Mouse (Mus musculus) adrenal gland, postnatal 4 days (tissue): ENCODE data around the gene Luzp1. TPM values are rescaled to one million over a fixed set of nuclear protein-coding genes. Genes with fewer than 3 reads are reported as not detected.

Experiments used
- DNase-seq, 2 experiments: peaks; one replicate each; pipeline ENCODE4 v3.0.0; 2021 to 2022; ENCODE audit warnings: low spot score in 2 of 2, mixed read lengths in 2 of 2
- long read RNA-seq, 2 experiments: library from polyadenylated mRNA; stranded (forward); transcript quantifications; one replicate each; pipeline ENCODE4 v2.0.0; 2021
- total RNA-seq, 2 experiments: library from RNA; stranded (reverse); gene quantifications; 2 replicates each; pipeline ENCODE4 v1.2.3; 2021

Luzp1 gene
- total RNA-seq, result 10 to 100 TPM; 35.7 to 39.8 TPM
- long read RNA-seq, experiment 1, partial matches to known transcripts, result 0 of 3 reads
- long read RNA-seq, experiment 1, other reads (novel, unspliced or antisense), result 3 of 3 reads
- long read RNA-seq, experiment 2, full-length matches to known transcripts, result 3 of 17 reads
- long read RNA-seq, experiment 2, partial matches to known transcripts, result 13 of 17 reads
- long read RNA-seq, experiment 2, other reads (novel, unspliced or antisense), result 1 of 17 reads

DNA sequence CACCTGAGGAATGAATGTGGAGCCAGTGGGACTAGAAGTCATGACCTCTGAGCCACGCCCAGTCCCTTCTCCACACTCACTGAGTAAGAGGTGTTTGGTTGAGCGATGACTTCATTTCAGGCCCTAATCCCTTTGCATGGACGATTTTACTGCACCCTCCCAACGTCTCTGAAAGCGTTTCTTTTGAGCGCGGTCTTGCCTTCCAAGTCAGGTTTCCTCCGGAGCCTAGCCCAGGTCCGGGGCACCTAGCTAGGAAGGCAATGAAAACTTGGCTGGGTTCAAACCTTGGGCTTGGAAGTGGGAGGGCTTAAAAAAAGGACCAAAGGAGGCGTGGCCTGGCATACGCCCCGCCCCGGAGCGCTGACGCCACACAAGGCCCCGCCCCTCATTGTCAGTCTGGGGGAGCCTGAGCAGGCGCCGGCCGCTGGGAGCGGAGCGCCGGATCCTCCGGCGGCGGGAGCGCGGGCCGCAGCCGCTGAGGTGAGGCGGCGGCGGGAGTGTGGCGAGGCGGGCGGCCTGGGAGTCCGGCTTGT, at the start of gene Luzp1:
Gene Luzp1 (plus strand): TSS at position 391 of the 533 bp plus-strand sequence.
- peak; percentile 85 to 89 for DNase-seq

DNA sequence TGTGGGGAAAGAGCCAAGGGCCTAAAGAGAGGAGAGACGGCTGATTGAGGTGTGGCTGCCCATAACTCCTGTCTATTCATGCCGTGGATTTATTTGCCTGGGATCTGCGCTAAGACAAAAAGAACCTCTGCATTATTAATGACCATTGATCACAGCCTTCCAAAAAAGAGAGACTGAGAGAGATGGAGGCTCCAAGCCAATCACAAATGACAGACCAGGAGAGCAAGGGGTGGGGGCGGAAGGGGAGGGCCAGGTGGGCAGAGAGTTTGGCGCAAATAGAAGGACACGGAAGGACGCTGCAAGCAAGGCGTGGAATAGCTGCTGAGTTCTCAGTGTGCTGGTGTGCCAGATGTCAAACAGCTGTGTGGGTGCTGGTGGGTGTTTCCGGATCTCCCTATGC, 46.3 kb upstream of the Luzp1 start, which contains the start of gene Htr1d:
Gene Htr1d (plus strand): TSS at position 301 of the 400 bp plus-strand sequence.
- DNase-seq, result no peak

DNA sequence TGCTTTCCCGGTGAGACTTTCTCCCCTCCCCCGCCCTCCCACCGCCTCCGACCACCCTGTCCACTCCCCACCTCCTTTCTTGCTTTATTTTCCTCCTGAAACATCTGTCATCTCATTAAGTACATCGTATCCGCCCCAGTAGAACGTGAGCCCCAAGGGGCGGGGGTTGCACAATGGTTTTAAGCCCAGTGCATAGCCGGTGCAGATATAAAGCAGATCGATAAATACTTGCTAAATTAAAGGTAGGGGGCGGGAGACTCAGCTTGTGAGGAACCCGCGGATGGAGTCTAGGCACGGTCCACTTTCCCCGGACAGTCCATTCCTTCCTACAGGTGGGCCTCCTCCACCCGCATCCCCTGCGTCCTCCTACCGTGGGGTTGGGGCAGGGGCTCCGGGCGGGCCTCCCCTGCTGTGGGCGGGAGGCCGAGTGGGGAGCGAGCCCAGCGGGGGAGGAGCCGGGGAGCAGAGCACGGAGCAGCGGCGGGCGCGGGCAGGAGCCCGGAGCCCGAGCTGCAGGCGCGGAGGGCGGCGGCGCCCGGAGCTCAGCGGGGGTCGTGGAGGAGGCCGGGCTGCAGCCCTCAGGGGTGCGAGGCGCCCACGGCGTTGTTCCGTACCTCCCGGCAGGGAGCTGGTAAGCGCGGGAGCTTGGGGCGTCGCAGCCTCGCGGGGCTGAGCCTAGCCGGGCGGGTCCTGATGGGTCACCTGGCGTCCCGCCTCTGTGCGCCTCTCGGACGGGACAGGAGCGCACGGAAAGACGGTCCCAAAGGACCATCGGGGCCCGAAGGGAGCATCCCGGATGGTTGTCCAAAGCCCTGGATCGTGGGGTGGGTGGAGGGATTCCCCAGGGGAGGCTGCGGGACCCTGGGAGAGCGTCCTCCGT, 45.2 kb upstream of the Luzp1 start:
- DNase-seq, result no peak

DNA sequence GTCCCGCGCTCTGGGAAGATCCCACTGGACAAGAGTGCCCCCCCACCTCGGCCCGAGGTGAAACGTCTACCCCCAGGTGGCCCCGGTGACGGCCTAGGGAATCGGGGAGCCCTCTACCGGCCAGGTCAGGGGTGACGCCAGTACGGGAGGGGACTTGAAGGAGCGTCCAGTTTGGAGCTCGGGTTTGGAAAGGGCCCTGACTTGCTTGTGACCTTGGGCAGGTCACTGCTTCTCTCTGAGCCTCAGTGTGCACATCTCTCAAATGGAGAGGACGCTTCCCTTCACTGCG, 44.6 kb upstream of the Luzp1 start:
- no peak for DNase-seq

DNA sequence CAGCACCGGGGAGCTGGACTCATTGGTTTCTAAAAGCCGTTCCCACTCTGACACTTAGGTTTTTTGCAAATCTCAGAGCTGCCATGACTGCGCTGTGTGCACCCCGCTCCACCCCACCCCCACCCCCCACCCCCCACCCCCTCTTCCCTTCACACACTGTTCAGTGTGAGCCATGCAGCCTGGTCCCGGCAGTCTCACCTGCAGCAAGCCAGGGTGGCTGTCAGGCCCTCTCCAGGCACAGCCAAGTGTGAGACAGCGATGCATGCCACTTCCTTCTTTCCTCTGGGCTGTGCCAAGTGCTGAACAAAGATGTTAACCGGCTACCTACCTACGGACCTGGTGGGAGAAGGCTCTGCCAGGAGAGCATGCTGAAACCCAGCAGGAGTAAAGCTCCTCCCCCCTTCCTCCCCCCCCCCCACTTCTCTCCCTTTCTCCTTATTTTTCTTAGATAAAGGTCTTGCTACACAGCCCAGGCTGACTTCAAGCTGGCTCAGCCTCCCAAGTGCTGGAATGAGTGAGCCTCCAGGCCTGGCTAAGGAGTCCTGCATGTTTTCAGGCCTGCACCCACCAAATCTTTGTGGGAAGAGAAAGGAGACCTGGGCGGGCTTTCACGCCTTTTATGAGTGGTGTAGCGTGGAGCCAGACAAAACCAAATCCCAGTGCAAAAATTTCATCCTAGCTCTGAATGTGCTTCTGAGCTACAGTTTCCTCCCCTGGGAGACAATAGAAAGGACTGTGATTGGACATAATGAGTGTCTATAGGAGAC, 38.8 kb upstream of the Luzp1 start:
- no peak for DNase-seq

DNA sequence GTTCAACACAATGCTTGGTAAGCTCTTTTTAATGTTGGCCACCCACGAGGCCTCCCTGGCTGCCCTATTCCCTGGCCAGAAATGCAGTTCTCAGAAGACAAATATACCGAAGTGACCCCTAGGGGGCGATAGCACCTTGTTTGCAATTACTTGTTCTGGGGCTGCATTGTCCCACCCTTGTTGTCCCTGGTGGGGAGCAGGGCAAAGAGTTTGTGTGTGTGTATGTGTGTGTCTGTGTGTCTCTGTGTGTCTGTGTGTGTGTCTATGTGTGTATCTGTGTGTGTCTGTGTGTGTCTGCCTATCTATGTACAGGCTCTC, 38.2 kb upstream of the Luzp1 start:
- peak in 1 of 2 experiments; percentile 35 for DNase-seq

DNA sequence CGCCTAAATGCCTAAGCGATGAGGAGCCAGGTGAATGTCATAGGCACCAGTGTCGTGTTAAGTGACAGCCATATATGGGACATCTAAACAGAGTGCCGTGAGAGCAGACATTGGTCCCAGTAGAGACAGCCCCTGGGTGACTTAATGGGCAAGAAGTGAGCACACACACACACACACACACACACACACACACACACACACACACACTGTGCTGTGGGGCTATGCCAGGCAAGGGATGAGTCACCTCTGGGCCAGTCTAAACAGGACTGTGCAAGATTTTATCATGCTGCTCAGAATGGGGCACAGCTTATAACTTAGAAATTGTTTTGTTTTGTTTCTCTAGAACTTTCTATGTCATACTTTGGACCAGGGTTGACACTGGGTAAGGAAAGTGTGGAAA, 35.5 kb upstream of the Luzp1 start:
- no peak for DNase-seq

DNA sequence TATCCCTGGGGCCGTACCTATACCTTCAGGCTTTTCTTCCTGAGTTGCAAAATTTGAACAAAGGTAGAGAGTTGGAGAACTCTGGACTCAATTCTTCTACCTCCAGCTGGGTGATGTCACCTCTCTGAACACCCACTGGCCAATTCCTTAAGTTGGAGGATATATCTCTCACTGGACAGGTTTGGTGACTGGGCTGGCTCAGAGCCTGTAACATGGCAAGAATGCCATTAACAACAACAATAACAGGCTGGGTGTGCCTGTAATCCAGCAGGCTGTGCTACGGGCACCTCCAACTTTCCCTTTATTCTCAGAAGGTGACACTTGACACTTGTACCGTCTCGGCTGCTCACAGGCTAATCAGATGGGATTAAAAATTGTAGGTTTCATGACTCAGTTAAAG, 30.5 kb upstream of the Luzp1 start:
- no peak for DNase-seq

DNA sequence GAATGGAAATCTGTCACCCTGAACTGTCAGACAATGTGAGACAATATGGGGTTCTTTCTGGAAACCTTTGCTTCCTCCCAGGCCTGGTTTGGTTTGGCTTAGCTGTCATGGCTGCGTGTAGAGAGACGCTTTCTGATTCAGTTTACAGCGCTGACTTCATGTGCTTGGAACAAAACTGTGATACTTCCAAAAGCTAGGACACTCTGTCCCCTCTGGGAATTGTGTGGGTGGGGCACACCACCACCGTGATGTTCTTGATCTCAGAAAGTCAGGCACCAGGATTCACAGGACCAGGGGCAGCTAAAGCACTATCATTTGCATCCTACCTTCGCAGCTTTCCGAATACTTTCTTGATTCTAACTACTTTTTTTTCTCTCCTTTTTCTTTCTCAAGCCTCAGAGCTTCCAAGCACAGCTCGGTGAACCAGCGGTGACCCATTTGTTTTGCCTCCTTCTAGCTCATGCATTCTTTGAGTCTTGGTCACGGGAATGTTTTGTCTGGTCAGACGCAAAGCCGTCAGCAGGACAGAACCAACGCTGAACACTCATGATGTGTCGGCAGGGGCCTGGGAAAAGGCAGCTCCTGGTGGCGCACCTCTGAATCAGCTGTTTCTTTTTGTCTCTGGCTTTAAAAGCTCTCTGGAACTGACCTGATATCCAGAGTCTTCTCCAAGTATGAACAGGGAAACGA, 28.1 kb upstream of the Luzp1 start:
- DNase-seq, result no peak

DNA sequence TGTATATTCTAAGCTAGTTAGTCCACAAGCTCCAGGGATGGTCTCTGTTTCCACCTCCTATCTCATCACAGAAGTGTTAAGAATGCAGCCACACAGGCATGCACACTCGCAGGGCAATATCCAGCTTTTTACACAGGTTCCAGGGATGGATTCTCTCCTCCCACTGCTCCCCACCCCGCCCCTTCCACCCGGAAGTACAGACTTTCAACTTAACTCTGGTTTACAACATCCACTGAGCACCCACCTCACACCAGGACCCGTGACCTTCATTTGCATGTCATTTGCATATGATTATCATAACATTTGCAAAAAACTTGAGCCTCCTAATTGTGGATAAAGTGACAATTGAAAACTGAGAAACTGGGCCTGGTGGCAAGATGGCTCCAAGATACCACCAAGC, 25.0 kb upstream of the Luzp1 start:
- DNase-seq, result no peak

DNA sequence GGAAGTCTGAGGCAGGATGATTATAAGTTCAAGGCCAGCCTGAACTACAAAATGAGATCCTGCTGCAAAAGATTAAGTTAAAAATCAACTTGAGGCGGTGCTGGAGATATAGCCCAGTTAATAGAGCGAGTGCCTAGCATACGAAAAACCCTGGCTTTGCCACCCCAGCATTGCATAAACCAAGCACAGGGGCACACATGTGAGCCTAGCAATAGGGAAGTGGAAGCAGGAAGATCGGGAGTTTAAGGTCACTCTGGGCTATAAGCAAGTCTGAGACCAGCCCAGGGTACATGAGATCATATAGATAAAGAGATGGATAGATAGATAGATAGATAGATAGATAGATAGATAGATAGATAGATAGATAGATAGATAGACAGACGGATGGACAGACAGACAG, 19.8 kb upstream of the Luzp1 start:
- DNase-seq, result no peak

DNA sequence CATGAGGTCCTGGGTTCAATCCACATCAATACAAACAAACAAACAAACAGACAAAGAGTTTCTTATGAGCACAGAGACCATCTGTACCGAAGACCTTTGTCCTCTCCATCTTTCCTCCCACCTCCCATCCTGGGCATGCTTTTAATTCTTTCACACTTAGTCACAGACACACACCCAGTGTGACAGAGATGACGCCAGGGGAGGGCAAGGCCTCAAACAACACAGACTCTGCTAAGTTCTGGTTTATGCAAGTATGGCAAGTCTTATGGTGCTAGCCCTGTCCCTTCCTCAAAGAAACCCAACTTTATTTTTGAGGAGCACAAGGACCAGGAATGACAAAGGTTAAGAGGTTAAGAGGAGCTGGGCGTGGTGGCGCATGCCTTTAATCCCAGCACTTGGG, 19.3 kb upstream of the Luzp1 start:
- no peak for DNase-seq

DNA sequence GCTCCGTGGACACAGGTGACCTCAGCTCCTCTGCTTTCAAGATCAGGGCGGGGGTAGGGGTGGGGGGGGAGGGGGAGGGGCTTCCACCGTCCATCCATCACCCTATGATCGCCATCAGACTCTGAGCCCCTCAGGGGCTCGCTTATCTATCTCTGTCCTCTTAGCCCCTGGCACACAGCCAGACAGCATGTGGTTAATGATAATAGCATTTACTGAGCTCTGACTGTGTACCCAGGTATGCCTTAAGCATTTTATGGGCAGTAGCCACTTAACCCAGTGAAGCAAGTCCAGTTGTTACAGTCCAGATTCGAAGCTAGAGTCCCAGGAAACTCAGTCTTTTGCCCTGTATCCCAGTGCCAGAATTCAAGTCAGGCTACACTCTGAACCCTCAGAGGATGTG, 18.0 kb upstream of the Luzp1 start:
- no peak for DNase-seq

DNA sequence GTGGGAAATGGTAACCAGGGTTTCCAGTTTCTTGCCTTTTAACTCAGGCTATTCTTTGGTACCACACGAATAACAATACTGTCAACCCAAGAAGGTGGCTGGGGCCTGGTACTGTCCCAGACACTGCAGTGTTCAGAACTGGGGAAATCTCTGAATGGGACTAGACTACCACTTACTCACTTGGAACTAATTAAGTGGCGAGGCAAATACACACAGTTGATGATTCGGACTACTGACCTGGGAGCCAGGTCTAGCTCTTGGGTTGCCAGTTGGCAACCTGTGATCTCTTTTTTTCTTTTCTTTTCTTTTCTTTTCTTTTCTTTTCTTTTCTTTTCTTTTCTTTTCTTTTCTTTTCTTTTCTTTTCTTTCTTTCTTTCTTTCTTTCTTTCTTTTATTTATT, 17.3 kb upstream of the Luzp1 start:
- DNase-seq, result no peak

DNA sequence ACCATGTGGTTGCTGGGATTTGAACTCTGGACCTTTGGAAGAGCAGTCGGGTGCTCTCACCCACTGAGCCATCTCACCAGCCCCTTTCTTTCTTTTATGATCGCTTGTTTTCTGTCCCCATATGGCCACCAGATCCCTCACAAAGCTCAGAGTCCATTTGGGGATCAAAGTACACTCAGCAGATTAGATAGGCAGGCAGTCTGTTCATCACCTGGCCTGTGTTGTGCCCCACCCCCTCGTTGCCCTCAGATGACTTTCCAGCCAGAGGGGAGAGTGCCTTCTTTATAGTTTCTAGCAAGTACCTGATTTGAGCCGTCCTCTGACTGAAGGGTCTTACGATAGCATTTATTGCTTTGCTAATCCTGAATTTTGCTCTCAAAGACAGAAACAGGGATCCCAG, 16.8 kb upstream of the Luzp1 start:
- DNase-seq, result no peak

DNA sequence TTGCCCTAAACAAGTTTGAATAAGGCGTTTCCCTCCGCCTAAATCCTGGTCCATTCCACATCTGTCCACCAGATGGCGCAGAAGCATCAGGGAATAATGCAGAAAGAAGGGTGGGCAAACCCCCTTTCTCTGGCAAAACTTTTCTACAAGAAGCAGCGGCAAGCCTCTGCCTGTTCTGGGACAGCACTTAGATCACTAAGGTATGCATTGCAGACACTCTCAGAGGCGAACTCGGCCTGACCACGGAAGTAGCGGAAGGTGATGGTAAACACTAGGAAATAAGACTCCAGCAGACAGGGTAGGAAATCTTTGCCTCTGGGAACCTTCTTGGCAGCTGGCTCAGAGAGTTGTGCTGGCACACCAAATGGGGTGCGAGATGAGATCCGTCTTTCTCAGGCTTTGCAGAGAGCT, 14.7 kb upstream of the Luzp1 start:
- DNase-seq, result peak; percentile 53 to 58

DNA sequence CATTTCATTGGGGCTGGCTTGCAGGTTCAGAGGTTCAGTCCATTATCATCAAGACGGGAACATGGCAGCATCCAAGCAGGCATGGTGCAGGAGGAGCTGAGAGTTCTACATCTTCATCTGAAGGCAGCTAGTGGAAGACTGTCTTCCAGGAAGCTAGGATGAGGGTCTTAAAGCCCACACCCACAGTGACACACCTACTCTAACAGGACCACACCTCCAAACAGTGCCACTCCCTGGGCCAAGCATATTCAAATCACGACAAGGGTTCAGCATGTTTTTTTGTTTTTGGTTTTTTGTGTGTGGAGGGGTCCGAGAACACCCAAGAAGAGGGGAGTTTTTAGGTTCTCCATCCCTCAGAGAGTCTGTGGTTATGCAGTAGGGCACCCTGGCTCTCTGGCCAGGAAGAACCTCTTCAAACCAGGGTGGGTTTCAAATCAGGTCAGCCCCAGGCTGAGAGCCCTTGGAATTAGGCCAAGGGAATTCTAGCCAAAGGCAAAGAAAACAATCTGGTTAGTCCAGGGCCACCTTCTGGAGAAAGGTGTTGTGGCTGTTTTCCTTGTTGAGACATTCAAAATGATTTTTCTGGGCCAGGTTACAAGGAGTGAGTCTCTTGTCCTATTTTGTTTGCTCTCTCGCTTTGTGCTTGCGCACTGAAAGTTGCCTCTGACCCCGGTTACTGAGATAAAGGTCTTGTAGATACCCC, 12.9 kb upstream of the Luzp1 start:
- no peak for DNase-seq

DNA sequence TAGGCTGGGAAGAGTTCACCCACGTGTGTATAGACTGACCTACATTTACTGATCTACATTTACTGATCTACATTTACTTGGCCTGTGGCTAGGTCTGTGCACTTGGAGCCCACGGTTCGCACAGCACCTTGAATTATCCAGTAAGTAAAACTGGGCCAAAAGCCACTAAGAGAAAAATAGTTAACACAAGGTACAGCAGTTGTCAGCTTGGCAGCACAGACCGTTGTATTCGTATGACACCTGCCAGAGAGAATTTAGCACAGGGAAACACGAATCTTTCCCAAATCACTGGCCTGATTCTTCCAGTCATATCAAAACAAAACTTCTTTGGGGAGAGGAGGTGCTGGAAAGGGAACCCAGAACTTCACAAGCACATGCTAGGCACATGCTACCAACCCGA, 11.3 kb upstream of the Luzp1 start:
- DNase-seq, result no peak

DNA sequence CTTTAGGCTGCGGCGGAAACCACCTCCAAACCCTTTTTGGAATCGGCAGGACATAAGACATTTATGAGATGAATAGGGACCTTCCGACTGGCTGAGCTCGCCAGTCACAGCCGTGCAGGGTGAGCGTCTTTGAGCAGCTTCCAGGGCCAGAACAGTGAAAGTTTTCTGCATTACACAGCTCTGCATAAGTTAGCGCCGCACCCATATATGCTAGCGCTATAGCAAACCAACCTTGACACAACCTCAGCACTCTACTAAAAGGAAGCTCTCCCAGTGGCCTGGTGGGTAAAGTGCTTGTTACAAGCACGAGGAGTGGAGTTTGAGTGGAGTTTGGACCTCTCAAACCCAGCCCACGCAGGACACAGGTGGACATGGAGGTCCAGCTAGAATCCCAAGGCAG, 10.4 kb upstream of the Luzp1 start:
- DNase-seq, result no peak

DNA sequence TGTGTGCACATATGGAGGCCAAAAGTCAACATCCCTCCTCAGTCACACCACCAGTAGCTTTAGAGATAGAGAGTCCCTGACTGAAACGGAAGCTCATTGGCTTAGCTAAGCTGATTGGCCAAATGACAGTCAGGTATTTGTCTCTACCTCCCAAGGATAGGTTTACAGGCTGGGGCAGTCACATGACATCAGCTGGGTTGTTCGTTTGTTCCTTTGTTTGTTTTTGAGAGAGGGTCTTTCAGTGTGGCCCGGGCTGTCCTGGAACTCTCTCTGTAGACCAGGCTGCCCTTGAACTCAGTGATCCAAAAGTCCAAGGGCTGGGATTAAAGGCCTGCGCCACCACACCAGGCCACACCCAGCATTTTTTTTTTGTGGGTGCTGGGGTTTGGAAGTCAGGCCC, 8.4 kb upstream of the Luzp1 start:
- no peak for DNase-seq

DNA sequence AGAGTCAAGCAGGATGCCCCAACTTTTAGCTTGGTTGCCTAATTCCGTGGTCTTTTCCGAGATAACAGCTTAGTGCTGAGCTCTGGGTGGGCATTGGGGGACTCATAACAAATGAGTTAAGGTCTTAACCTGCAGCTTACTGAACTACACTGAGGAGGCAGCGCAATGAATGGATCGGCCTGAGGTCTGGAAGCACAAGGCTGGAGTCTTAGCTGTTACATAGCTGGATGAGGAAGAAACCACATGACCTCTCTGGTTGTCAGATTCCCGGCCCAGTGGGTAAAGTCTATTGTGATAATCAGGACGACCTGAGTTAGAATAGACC, 7.8 kb upstream of the Luzp1 start:
- no peak for DNase-seq
